Mouse (Mus musculus): ENCODE measurements around the gene Gm26727.

DNA sequence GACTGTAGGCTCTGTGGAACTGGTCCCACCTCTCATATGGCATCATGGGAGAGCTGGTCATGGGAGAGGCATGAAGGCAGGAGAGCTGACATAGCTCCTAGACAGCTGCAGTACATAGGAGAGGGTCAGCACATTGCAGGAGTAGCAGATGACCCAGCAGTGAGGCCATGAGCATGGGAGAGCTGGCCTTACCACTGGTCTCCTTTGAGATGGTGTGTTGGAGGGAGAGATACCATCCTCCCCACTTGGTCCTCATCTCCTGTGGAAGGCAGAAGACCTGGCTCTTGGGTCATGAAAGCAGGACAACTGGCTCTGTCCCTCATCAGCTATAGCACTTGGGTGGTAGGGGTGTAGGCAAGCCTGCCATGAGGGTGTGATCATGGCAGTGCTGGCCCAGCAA, 12.1 kb downstream of the Gm26727 start:
- TF ChIP-seq HCFC1 (IDR thresholded peaks at IDR 0.05; ENCODE audit: borderline replicate concordance, insufficient read depth, low read length) (no peak), ZC3H11A (IDR thresholded peaks at IDR 0.05; ENCODE audit: borderline replicate concordance, low read depth, low read length) (no peak), MAFK (IDR thresholded peaks at IDR 0.05; ENCODE audit: insufficient read depth, low read depth, low read length) (no peak)

All from ES-E14 (cell line).